Mouse (Mus musculus): ENCODE results near the gene Mcrip1. TPM values are rescaled to one million over a fixed set of nuclear protein-coding genes. Genes with fewer than 3 reads are reported as not detected.
A peak's percentile ranks its signal among the peaks of the same experiment; 100 is the strongest.

Mcrip1 gene
- polyA plus RNA-seq, 1 experiment from 2014 or later, result 139 TPM

GRCm38 (mm10) chr11:120539285-120540014, 10.1 kb downstream of the Mcrip1 start:
- 29% methylated on average over 10 of the region's 10 CpGs for WGBS
- Histone ChIP-seq H3K9me3 (replicated peaks; ENCODE audit: control insufficient read depth, low read length) (no peaks in the 10 kb centered on the region), H3K4me2 (ENCODE audit: low read depth, low read length) (no peak overlapping the region), H3K36me3 (ENCODE audit: control insufficient read depth, insufficient read depth) (peaks cover 15% of the 10 kb centered on the region), H3K27ac (ENCODE audit: low read length) (0 out of 2 replicates have a peak overlapping the region, but pooled peaks have one; percentile 61), H3K4me1 (ENCODE audit: control insufficient read depth, insufficient read depth, low read length) (peaks cover 26% of the 10 kb centered on the region), H3K9ac (ENCODE audit: low read length) (0 out of 2 replicates have a peak overlapping the region, but pooled peaks have one; percentile 22), H3K4me3 (ENCODE audit: low read length) (no peak overlapping the region), H3K27me3 (ENCODE audit: control insufficient read depth, insufficient read depth, low read length) (0 out of 2 replicates have a peak, but pooled peaks cover 2% of the 10 kb centered on the region)
- no peak for ATAC-seq (replicated peaks; ENCODE audit: extremely low read depth, insufficient read depth, low FRiP score)

- Histone ChIP-seq H3K36me3 (ENCODE audit: control insufficient read depth, insufficient read depth) (peaks cover 9% of the 10 kb centered on the region), H3K27ac (ENCODE audit: low read length) (peak overlapping the region; percentile 61), H3K4me2 (ENCODE audit: low read depth, low read length) (no peak overlapping the region), H3K9ac (ENCODE audit: low read length) (no peak overlapping the region), H3K4me1 (ENCODE audit: control insufficient read depth, insufficient read depth, low read length) (peaks cover 26% of the 10 kb centered on the region), H3K9me3 (replicated peaks; ENCODE audit: control insufficient read depth, low read length) (no peaks in the 10 kb centered on the region), H3K4me3 (ENCODE audit: low read length) (no peak overlapping the region), H3K27me3 (ENCODE audit: control insufficient read depth, insufficient read depth, low read length) (0 out of 2 replicates have a peak, but pooled peaks cover 4% of the 10 kb centered on the region)
- 30% methylated on average over 8 of the region's 8 CpGs for WGBS
- ATAC-seq (replicated peaks; ENCODE audit: extremely low read depth, insufficient read depth, low FRiP score), result no peak
These were observed 10.6 kb downstream of the Mcrip1 start for GRCm38 (mm10) chr11:120538955-120539284.

- H3K9me3 ChIP-seq (replicated peaks; ENCODE audit: control insufficient read depth, low read length), result no peaks in the 10 kb centered on the region
- peaks cover 7% of the 10 kb centered on the region; the same call in 1 of the 2 replicates for H3K27me3 ChIP-seq (ENCODE audit: control insufficient read depth, insufficient read depth, low read length)
- H3K36me3 ChIP-seq (ENCODE audit: control insufficient read depth, insufficient read depth), result peaks cover 7% of the 10 kb centered on the region
- 33% methylated on average over 3 of the region's 3 CpGs for WGBS
- H3K4me2 ChIP-seq (ENCODE audit: low read depth, low read length), result no peak overlapping the region
- no peak overlapping the region for H3K9ac ChIP-seq (ENCODE audit: low read length)
- H3K27ac ChIP-seq (ENCODE audit: low read length), result peak overlapping the region; percentile 61
- no peak overlapping the region for H3K4me3 ChIP-seq (ENCODE audit: low read length)
- ATAC-seq (replicated peaks; ENCODE audit: extremely low read depth, insufficient read depth, low FRiP score), result peak; percentile 47
- peaks cover 26% of the 10 kb centered on the region for H3K4me1 ChIP-seq (ENCODE audit: control insufficient read depth, insufficient read depth, low read length)
These were observed 11.0 kb downstream of the Mcrip1 start for GRCm38 (mm10) chr11:120538485-120538884.

DNA sequence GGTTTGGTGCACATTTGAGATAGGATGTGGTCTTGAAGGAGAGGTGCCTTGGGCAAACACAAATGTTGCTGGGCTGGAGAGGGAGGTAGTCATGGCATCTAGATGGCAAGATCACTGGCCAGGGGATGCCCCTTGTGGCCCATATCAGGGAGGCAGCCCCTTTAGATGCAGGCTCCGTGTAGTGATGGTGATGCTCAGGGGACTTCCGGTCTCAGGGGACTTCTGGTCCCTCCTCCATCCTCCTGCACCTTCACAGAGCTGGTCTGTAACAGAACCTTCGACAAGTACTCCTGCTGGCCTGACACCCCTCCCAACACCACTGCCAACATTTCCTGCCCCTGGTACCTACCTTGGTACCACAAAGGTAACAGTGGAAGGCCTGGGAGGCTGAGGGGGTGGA, 13.7 kb downstream of the Mcrip1 start:
- no peak for ATAC-seq (replicated peaks; ENCODE audit: extremely low read depth, insufficient read depth, low FRiP score)
- peaks cover 31% of the 10 kb centered on the region for H3K27me3 ChIP-seq (ENCODE audit: control insufficient read depth, insufficient read depth, low read length)
- H3K27ac ChIP-seq (ENCODE audit: low read length), result no peak overlapping the region
- 63% methylated on average over 3 of the region's 3 CpGs for WGBS
- H3K9ac ChIP-seq (ENCODE audit: low read length), result no peak overlapping the region
- H3K36me3 ChIP-seq (ENCODE audit: control insufficient read depth, insufficient read depth), result no peaks in the 10 kb centered on the region
- H3K4me3 ChIP-seq (ENCODE audit: low read length), result no peak overlapping the region
- no peaks in the 10 kb centered on the region for H3K9me3 ChIP-seq (replicated peaks; ENCODE audit: control insufficient read depth, low read length)
- peaks cover 25% of the 10 kb centered on the region for H3K4me1 ChIP-seq (ENCODE audit: control insufficient read depth, insufficient read depth, low read length)
- no peak overlapping the region for H3K4me2 ChIP-seq (ENCODE audit: low read depth, low read length)

DNA sequence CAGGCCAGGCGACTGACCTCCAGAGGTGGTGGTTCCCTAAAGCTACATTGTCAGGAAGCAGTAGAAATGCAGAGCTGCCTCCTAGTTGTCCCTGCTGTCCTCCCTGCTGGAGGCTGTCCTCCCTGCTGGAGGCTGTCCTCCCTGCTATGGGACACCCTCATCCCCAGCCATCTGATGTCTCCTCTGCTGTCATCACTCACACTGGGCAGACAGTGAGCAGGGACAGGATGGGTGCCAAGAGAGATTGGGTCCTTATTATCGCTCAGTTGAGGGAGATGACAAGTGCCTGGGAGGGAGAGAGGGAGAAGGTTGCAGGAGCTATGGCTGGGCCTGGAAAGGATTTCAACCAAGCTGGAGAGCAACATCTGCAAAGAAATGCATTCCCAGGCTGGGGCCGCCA, 14.4 kb downstream of the Mcrip1 start:
- no peak for ATAC-seq (replicated peaks; ENCODE audit: extremely low read depth, insufficient read depth, low FRiP score)
- no peak overlapping the region for H3K4me2 ChIP-seq (ENCODE audit: low read depth, low read length)
- H3K9me3 ChIP-seq (replicated peaks; ENCODE audit: control insufficient read depth, low read length), result no peaks in the 10 kb centered on the region
- H3K27me3 ChIP-seq (ENCODE audit: control insufficient read depth, insufficient read depth, low read length), result peaks cover 37% of the 10 kb centered on the region
- H3K27ac ChIP-seq (ENCODE audit: low read length), result no peak overlapping the region
- 43% methylated on average over 3 of the region's 3 CpGs for WGBS
- no peaks in the 10 kb centered on the region for H3K36me3 ChIP-seq (ENCODE audit: control insufficient read depth, insufficient read depth)
- H3K4me1 ChIP-seq (ENCODE audit: control insufficient read depth, insufficient read depth, low read length), result peaks cover 29% of the 10 kb centered on the region
- no peak overlapping the region for H3K4me3 ChIP-seq (ENCODE audit: low read length)
- H3K9ac ChIP-seq (ENCODE audit: low read length), result no peak overlapping the region

DNA sequence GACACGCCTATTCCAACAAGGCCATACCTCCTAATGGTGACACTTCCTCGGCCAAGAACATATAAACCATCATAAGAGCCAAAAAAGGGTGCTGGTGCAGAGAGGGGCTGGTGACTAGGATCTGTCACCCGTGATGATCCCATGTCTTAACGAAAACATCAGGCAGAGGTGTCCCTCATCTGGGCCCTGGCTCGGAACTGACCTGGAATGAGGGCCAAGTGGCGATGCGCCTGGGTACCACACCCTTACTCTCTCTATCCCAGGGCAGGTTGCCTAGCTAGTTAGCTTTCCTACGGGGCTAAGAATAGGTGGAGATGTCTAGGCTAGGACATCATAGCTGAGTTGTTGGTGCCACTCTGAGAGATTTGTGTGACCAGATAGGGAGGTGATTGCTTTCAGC, 15.4 kb downstream of the Mcrip1 start:
- Histone ChIP-seq H3K4me3 (ENCODE audit: low read length) (no peak overlapping the region), H3K4me2 (ENCODE audit: low read depth, low read length) (no peak overlapping the region), H3K27me3 (ENCODE audit: control insufficient read depth, insufficient read depth, low read length) (peaks cover 48% of the 10 kb centered on the region), H3K36me3 (ENCODE audit: control insufficient read depth, insufficient read depth) (no peaks in the 10 kb centered on the region), H3K4me1 (ENCODE audit: control insufficient read depth, insufficient read depth, low read length) (peaks cover 19% of the 10 kb centered on the region), H3K9ac (ENCODE audit: low read length) (no peak overlapping the region), H3K9me3 (replicated peaks; ENCODE audit: control insufficient read depth, low read length) (no peaks in the 10 kb centered on the region), H3K27ac (ENCODE audit: low read length) (no peak overlapping the region)
- no peak for ATAC-seq (replicated peaks; ENCODE audit: extremely low read depth, insufficient read depth, low FRiP score)
- WGBS, result 78% methylated on average over 8 of the region's 8 CpGs

GRCm38 (mm10) chr11:120531646-120532045, 17.9 kb downstream of the Mcrip1 start:
- Histone ChIP-seq H3K4me3 (ENCODE audit: low read length) (no peak overlapping the region), H3K36me3 (ENCODE audit: control insufficient read depth, insufficient read depth) (no peaks in the 10 kb centered on the region), H3K27ac (ENCODE audit: low read length) (no peak overlapping the region), H3K9ac (ENCODE audit: low read length) (no peak overlapping the region), H3K9me3 (replicated peaks; ENCODE audit: control insufficient read depth, low read length) (no peaks in the 10 kb centered on the region), H3K4me1 (ENCODE audit: control insufficient read depth, insufficient read depth, low read length) (peaks cover 9% of the 10 kb centered on the region), H3K27me3 (ENCODE audit: control insufficient read depth, insufficient read depth, low read length) (peaks cover 61% of the 10 kb centered on the region), H3K4me2 (ENCODE audit: low read depth, low read length) (no peak overlapping the region)
- WGBS, result 27% methylated on average over 9 of the region's 9 CpGs
- no peak for ATAC-seq (replicated peaks; ENCODE audit: extremely low read depth, insufficient read depth, low FRiP score)

GRCm38 (mm10) chr11:120530085-120530964, 19.2 kb downstream of the Mcrip1 start, which contains the start of gene Gcgr:
Gene Gcgr, plus strand, starts transcription at chr11:120530699.
- peak within 1 kb of the TSS; percentile 52 for H3K9ac ChIP-seq (ENCODE audit: low read length)
- H3K4me2 ChIP-seq (ENCODE audit: low read depth, low read length), result peak within 1 kb of the TSS; percentile 71
- ATAC-seq (replicated peaks; ENCODE audit: extremely low read depth, insufficient read depth, low FRiP score), result peak; percentile 34; the same call in 1 of the 2 replicates
- H3K4me1 ChIP-seq (ENCODE audit: control insufficient read depth, insufficient read depth, low read length), result peaks cover 9% of the 10 kb centered on the region
- no peaks in the 10 kb centered on the region for H3K36me3 ChIP-seq (ENCODE audit: control insufficient read depth, insufficient read depth)
- H3K9me3 ChIP-seq (replicated peaks; ENCODE audit: control insufficient read depth, low read length), result no peaks in the 10 kb centered on the region
- H3K27ac ChIP-seq (ENCODE audit: low read length), result no peak within 1 kb of the TSS
- H3K27me3 ChIP-seq (ENCODE audit: control insufficient read depth, insufficient read depth, low read length), result peaks cover 59% of the 10 kb centered on the region
- WGBS, result 9% methylated on average over 56 of the region's 62 CpGs
- peak within 1 kb of the TSS; percentile 48 for H3K4me3 ChIP-seq (ENCODE audit: low read length)

DNA sequence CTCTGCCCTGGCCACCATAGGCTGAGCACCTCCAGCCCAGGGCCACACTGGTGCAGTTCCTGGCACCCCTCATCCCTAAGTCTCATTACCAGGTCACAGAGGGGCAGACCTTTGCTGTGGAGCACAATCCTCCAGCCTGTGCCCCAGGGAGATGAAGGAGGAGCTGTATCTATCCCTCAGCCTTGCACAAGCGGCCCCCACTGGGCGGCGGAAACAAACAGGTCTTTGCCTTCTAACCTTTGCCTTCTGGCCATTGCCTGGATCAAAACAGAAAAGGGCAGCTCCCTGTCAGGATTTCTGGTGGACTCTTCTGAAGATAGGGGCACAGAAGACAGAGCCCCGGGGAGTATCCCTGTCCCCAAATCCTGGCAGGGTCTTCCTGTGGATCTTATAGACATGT, 20.6 kb downstream of the Mcrip1 start:
- Histone ChIP-seq H3K27ac (ENCODE audit: low read length) (no peak overlapping the region), H3K4me2 (ENCODE audit: low read depth, low read length) (no peak overlapping the region), H3K4me1 (ENCODE audit: control insufficient read depth, insufficient read depth, low read length) (peaks cover 9% of the 10 kb centered on the region), H3K9me3 (replicated peaks; ENCODE audit: control insufficient read depth, low read length) (no peaks in the 10 kb centered on the region), H3K9ac (ENCODE audit: low read length) (no peak overlapping the region), H3K27me3 (ENCODE audit: control insufficient read depth, insufficient read depth, low read length) (peaks cover 56% of the 10 kb centered on the region), H3K4me3 (ENCODE audit: low read length) (no peak overlapping the region), H3K36me3 (ENCODE audit: control insufficient read depth, insufficient read depth) (no peaks in the 10 kb centered on the region)
- WGBS, result 54% methylated on average over 4 of the region's 4 CpGs
- no peak for ATAC-seq (replicated peaks; ENCODE audit: extremely low read depth, insufficient read depth, low FRiP score)

Measured in heart, embryonic 16.5 days (tissue).